Mouse (Mus musculus) lung, adult 2 months (tissue): ENCODE measurements around the gene Neurod4. TPM values are rescaled to one million over a fixed set of nuclear protein-coding genes. Genes with fewer than 3 reads are reported as not detected.
A peak's percentile ranks its signal among the peaks of the same experiment; 100 is the strongest.
"Not testable (repeated sequence)": the region's sequence is repeated elsewhere in the genome, so short reads cannot be mapped to it uniquely, and the experiment has no call there.

Source experiments
- DNase-seq: peaks from one replicate; pipeline ENCODE4 v3.0.0; 2022
- H3K4me1 ChIP-seq: fragments of 200-500 bp; 2 replicates; pipeline ENCODE4 v1.6.1; 2011; ENCODE audit warnings: low read length; ENCODE audit not compliant: control insufficient read depth, insufficient read depth
- H3K4me3 ChIP-seq: fragments of 200-500 bp; replicated peaks from 2 replicates; pipeline ENCODE3; 2011; ENCODE audit warnings: low read depth, mild to moderate bottlenecking, control low read depth, low read length; ENCODE audit errors: extremely low read depth
- CTCF ChIP-seq: fragments of 200-500 bp; IDR thresholded peaks from 2 replicates; pipeline ENCODE4 v1.5.1; 2011; ENCODE audit warnings: mild to moderate bottlenecking, low read length, control low read depth; ENCODE audit not compliant: insufficient read depth
- POLR2A ChIP-seq: fragments of 200-500 bp; IDR thresholded peaks from 2 replicates; pipeline ENCODE4 v1.6.1; 2011; ENCODE audit warnings: low read depth, mild to moderate bottlenecking, control low read depth, low read length, borderline replicate concordance; ENCODE audit errors: extremely low read depth
- WGBS: fragments of 180-500 bp; shearing (Covaris S2); methylation state at CpG from one replicate; pipeline ENCODE4 v1.1.7; 2018; 5-methylcytosine and 5-hydroxymethylcytosine counted together
- polyA plus RNA-seq: library from polyadenylated mRNA; depleted of rRNA; stranded (reverse); fragments of >200 nt; gene quantifications from 2 replicates; pipeline ENCODE4 v1.2.3, GENCODE M21; 2012; rRNA removed

Gene Neurod4
- polyA plus RNA-seq = not detected in 2 replicates

DNA sequence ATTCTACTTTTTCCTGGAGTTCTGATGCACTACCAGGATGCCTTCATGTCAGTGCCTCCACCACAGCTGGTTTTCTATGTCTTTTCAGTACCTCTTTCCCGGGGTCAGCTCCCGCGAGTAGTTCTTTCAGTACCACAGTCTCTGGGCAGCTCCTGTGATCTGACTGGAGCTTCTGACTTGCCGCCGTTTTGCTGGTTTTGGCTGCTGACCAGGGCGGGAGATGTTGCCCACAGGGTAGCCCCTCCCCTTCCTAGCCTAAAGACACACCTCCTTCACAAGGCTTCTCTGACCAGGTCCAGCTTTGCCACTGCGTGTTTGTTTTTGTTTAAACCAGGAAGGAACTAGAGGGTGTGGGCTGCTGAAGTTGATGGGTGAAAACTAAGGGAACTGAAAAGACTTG lies at the start of gene Neurod4:
TSS of gene Neurod4 (minus strand) at position 175 of the 400 bp plus-strand sequence.
- no peak for TF ChIP-seq CTCF
- TF ChIP-seq POLR2A = no peak
- Histone ChIP-seq H3K4me1 (no peaks in the 10 kb centered on the region), H3K4me3 (no peak within 1 kb of the TSS)
- no peak for DNase-seq
- WGBS = 2% methylated on average over 7 of the region's 7 CpGs

DNA sequence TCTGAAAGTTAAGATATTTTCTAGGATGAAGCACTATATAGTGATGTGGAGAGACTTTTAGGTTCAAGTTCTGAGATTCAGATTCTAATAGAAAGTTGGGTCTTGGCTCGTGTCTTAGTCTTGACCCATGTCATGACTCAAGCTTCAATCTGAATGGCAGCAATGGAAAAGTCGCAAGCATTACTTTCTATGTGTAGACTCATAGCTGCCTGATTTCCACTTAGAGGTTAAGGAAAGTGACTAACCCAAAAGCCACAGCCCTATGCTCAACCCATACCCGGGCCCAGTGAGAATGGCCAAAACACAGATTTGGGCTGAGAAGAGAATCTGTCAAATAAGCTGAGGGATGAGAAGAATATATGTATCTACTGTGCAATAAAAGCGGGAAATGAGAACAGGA lies 44.2 kb upstream of the Neurod4 start:
- DNase-seq = no peak
- no peak overlapping the region for H3K4me3 ChIP-seq
- H3K4me1 ChIP-seq = no peaks in the 10 kb centered on the region
- TF ChIP-seq CTCF = no peak
- no peak for TF ChIP-seq POLR2A
- WGBS = 79% methylated on average over 4 of the region's 4 CpGs

- DNase-seq = no peak
- WGBS = 53% methylated on average over 5 of the region's 5 CpGs
- TF ChIP-seq POLR2A (no peak), CTCF (no peak)
- peak within 1 kb of the TSS; percentile 11 for H3K4me3 ChIP-seq
- no peaks in the 10 kb centered on the region for H3K4me1 ChIP-seq
These were observed 42.6 kb upstream of the Neurod4 start, which contains the start of gene Tespa1 for GRCm38 (mm10) chr10:130322637-130323036. TSS of gene Tespa1 (plus strand) at chr10:130322870.

GRCm38 (mm10) chr10:130322062-130322461 lies 42.0 kb upstream of the Neurod4 start:
- TF ChIP-seq CTCF (no peak), POLR2A (no peak)
- H3K4me3 ChIP-seq = no peak overlapping the region
- H3K4me1 ChIP-seq = no peaks in the 10 kb centered on the region
- DNase-seq = no peak

DNA sequence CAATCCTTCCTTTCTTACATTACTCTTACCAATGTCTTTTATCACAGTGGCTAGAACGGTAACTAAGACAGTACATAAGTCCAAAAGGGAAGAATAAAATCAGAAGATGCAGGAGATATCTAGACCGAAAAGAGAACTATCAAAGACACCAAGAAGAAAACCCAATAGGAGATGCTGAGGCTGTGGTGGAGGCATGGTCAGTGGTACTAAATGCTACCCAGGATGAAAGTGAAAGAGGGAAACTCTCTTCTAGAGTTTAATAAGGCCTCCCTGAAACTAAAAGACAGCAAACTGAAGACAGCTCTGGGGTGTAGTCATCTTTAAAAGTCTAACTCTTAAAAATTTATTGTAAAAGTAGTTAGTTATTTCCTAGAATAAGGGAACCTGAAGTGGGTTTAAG lies 40.7 kb upstream of the Neurod4 start:
- no peak for DNase-seq
- WGBS = 67% methylated on average over 2 of the region's 2 CpGs
- TF ChIP-seq POLR2A (no peak), CTCF (no peak)
- no peak overlapping the region for H3K4me3 ChIP-seq
- H3K4me1 ChIP-seq = no peaks in the 10 kb centered on the region

- WGBS = 53% methylated on average over 4 of the region's 4 CpGs
- no peak for DNase-seq
- TF ChIP-seq CTCF (no peak), POLR2A (no peak)
- no peak overlapping the region for H3K4me3 ChIP-seq
- no peaks in the 10 kb centered on the region for H3K4me1 ChIP-seq
These were observed 38.7 kb upstream of the Neurod4 start for GRCm38 (mm10) chr10:130318720-130319119.

DNA sequence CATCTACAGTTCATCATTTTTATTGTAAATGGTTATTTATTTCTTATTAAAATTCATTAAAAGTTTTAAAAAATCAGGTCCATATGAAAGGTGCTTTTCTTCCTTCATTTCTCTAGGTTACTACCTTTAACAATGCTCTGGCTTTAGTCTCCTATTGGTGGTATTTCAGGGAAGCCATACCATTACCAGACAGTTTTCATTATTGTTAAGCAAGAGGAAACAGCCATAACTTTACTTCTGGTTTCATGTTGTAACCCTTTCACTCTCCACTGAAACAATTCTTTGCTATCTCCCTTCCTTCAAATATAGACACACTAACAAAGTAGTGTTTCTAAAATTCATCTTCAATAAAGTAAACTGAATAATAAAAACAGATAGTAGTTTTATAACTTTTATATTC lies 35.8 kb upstream of the Neurod4 start:
- no peaks in the 10 kb centered on the region for H3K4me1 ChIP-seq

DNA sequence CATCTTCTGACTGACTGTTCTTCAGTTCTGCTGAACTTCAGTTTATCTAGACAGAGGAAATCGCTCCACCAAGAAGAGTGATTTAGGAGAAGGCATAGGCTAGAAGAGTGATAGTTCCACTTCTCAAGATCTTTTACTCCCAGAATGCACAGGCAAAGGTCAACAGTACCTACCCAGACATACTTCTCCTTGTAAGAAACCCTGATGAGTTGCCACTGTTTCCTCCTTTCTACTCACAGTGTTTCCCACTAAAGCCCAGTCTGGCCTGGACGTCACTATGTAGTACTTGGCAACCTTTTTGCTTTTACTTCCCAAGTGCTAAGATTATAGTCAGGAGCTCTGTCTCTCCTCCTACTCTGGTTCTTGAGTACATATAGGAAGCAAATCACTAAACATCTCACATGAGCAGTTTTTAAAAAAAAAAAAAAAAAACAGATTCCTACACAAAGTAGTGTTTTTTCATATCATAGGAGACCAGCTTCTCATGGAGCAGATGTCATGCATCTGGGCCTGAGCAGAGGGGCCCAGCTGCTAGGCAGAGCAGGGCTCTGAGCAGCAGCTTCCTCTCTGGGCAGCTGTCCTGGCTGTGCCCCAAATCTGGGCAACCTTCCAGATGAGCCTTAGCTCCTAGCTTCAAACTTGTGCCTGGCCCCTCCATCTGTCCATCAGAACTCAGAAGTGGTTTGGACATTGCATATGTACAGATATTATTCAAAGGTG lies 34.2 kb upstream of the Neurod4 start:
- no peak overlapping the region for H3K4me3 ChIP-seq
- TF ChIP-seq CTCF (no peak), POLR2A (no peak)
- 42% methylated on average over 2 of the region's 2 CpGs for WGBS
- no peak for DNase-seq
- no peaks in the 10 kb centered on the region for H3K4me1 ChIP-seq

More for the DNA sequence above, 35.8 kb upstream of the Neurod4 start:
- DNase-seq = no peak
- no peak overlapping the region for H3K4me3 ChIP-seq
- TF ChIP-seq CTCF (no peak), POLR2A (no peak)

GRCm38 (mm10) chr10:130313531-130313930 lies 33.5 kb upstream of the Neurod4 start:
- WGBS = 21% methylated on average over 1 of the region's 1 CpGs
- Histone ChIP-seq H3K4me3 (no peak overlapping the region), H3K4me1 (no peaks in the 10 kb centered on the region)
- TF ChIP-seq CTCF (0 out of 2 replicates have a peak, but pooled peaks have one; percentile 5), POLR2A (no peak)
- DNase-seq = no peak

- 56% methylated on average over 2 of the region's 2 CpGs for WGBS
- Histone ChIP-seq H3K4me1 (no peaks in the 10 kb centered on the region), H3K4me3 (no peak overlapping the region)
- DNase-seq = no peak
- TF ChIP-seq POLR2A (no peak), CTCF (no peak)
These were observed 31.6 kb upstream of the Neurod4 start for GRCm38 (mm10) chr10:130311534-130312227.

- WGBS = 79% methylated on average over 4 of the region's 5 CpGs
- not testable (repeated sequence) for H3K4me3 ChIP-seq, H3K4me1 ChIP-seq, DNase-seq
These were observed 24.1 kb upstream of the Neurod4 start for GRCm38 (mm10) chr10:130304138-130304537.
